Mouse (Mus musculus): ENCODE results near the gene Atg2a.

Gene Atg2a

GRCm38 (mm10) chr19:6241274-6242107 lies at the start of gene Atg2a:
Gene Atg2a, plus strand, starts transcription at chr19:6241668.
- ATAC-seq (ENCODE audit: low TSS enrichment) = peak; percentile 88

GRCm38 (mm10) chr19:6204265-6204664 lies 37.2 kb upstream of the Atg2a start:
- no peak for ATAC-seq (ENCODE audit: low TSS enrichment)

- ATAC-seq (ENCODE audit: low TSS enrichment) = no peak
These were observed 34.8 kb upstream of the Atg2a start for GRCm38 (mm10) chr19:6206716-6207115.

DNA sequence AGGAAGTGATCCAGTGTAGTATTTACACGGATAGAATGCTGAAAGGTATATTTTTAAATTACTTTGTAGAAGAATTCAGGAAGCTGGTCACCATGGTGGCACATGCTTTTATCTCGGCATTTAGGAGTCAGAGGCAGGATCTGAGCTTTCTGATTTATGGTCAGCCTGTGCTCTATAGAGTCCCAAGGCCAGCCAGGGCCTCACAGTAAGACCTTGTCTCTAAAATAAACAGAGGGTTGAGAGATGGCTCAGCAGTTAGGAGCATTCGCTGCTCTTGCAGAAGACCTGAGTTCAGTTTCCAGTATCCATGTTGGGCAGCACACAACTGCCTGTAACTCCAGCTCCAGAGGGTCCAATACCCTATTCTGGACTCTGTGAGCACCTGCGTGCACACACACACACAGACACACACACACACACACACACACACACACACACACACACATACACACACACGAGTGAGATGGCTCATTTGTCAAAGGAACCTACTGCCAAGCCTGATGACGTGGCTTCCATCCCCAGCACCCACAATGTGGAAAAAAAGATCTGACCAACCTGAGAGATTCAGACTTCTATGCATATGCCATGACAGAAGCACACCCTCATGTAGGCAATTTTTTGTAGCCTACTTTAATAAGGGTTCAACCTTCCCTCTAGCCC lies 25.3 kb upstream of the Atg2a start:
- ATAC-seq (ENCODE audit: low TSS enrichment) = no peak

GRCm38 (mm10) chr19:6218606-6219005 lies 22.9 kb upstream of the Atg2a start:
- no peak for ATAC-seq (ENCODE audit: low TSS enrichment)

DNA sequence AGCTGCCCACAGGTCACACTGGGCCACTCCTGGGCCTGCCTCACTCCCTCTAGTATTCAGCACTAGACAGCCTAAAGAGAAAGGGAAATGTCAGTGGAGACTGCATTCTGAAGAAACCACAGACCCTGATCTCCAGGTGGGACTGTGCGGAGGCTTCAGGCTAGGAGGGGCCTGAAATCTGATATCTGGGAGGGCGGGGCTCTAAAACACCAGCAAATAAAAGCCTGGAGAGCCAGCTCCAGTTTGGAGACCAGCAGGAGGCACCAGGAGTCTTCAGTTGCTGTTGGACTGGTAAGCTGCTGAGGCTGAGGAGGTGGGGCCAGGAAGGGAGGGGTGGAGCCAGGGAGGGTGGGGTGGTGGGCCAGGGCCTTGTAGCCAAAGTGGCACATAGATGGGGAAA lies 15.3 kb upstream of the Atg2a start, which contains the start of gene Gpha2:
Gpha2 (plus strand) TSS at position 246 of the 400 bp plus-strand sequence.
- no peak for ATAC-seq (ENCODE audit: low TSS enrichment)

DNA sequence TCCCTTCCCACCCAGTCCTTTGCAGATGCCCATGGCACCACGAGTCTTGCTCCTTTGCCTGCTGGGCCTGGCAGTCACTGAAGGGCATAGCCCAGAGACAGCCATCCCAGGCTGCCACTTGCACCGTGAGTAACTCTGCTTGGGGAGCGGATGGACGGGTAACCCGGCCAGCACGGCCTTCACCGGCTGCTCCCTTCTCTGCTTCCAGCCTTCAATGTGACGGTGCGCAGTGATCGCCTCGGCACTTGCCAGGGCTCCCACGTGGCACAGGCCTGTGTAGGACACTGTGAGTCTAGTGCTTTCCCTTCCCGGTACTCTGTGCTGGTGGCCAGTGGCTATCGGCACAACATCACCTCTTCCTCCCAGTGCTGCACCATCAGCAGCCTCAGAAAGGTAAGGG lies 14.7 kb upstream of the Atg2a start:
- no peak for ATAC-seq (ENCODE audit: low TSS enrichment)

GRCm38 (mm10) chr19:6227864-6228263 lies 13.6 kb upstream of the Atg2a start:
- ATAC-seq (ENCODE audit: low TSS enrichment) = no peak

DNA sequence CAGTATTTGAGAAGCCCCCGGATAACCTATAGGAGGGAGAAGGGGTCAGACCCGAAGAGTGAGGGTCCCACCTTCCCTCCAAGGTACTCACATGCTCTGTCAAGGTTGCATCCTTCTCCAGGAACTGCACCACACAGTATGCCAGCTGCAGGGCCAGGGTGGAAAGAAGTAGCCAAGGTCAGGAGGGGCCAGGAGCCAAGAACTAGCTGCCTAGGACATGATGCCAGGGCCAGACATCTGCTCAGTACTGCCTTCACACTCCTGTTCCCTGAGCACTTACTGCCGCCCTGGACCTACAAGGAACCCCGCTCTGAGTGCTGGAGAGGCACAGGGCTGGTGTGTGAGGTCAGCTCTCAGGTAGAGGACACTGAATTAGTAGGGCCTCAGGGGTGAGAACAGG lies 11.1 kb upstream of the Atg2a start:
- ATAC-seq (ENCODE audit: low TSS enrichment) = no peak

- no peak for ATAC-seq (ENCODE audit: low TSS enrichment)
These were observed 10.4 kb upstream of the Atg2a start for GRCm38 (mm10) chr19:6231036-6231435.

DNA sequence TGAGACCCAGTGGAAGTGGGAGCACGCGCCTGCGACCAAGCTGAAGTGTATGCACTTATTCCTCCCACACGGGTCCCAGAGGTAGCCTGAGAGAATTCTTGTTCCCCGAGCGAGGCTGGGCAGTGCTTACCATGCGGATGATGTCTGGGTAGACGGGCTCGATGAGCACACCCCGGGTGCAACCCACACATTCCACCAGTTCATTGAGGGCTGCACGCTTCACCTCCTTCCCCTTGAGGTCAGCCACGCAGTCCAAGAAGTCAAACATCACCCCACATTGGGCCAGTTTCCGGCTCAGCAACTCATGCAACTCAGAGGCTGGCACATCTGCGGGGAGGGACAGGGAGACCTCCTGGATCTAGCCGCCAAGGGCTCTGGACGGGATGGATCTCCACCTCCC lies 7.8 kb upstream of the Atg2a start:
- ATAC-seq (ENCODE audit: low TSS enrichment) = no peak

- no peak for ATAC-seq (ENCODE audit: low TSS enrichment)
These were observed 7.0 kb upstream of the Atg2a start for GRCm38 (mm10) chr19:6234337-6235083.

- ATAC-seq (ENCODE audit: low TSS enrichment) = peak; percentile 81
These were observed 6.1 kb upstream of the Atg2a start, which contains the start of gene Ppp2r5b for GRCm38 (mm10) chr19:6235084-6236052. Gene Ppp2r5b, minus strand, starts transcription at chr19:6235872.

GRCm38 (mm10) chr19:6236053-6236441 lies 5.4 kb upstream of the Atg2a start:
- peak; percentile 93 for ATAC-seq (ENCODE audit: low TSS enrichment)

DNA sequence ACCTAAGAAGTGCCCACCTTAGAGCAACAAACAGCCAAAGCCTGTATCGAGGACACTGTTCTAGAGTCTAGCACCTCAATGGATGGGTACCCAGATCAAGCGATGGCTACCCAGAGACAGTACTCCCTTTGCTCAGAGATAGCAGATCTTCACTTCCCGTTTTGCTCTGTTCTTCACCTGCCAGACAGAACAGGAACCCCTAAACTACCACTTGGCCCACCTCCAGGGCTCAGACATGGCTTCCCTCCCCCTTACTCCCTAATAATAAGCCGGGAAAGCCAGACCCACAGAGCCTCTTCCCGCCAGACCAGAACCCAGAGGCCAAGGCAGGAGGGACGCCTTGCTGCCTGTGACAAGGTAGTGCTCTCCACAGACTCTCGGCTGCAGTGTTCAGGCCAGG lies 4.6 kb upstream of the Atg2a start:
- ATAC-seq (ENCODE audit: low TSS enrichment) = no peak

DNA sequence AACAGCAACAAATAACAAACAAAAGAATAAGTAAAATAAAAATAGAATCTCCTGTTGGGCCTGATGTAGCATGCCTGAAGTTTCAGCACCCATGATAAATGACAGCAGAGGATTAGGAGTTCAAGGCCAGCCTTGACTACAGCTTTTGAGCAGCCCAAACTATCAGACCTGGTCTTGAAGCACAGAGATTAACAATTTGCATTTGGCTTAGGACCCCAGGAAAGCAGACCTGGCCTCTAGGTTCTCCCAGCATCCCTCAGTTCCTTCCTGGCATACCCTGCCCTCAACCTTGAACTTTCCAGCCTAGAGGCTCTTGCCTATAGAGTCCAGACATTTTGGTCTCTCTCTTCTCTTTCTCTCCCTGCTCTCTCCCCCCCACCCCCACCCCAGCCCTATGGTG lies 2.7 kb upstream of the Atg2a start:
- no peak for ATAC-seq (ENCODE audit: low TSS enrichment)

DNA sequence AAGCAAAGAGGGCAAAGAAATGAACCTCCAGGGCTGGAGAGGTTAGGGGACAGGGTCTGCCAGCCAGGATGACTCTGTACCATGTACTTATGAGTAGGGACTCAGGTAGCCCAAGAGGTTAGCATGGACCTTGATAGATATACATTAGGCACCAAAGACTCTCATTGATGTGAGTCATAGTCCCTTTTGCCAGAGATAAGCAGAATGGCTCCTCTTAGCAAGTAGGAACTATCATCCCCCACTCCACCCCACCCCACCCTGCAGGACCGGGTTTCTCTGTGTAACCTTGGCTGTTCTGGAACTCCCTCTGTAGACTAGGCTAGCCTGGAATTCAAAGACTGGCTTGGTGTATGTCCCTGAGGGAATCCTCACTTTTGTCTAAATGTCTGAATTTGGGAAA lies 1.3 kb upstream of the Atg2a start:
- ATAC-seq (ENCODE audit: low TSS enrichment) = no peak

DNA sequence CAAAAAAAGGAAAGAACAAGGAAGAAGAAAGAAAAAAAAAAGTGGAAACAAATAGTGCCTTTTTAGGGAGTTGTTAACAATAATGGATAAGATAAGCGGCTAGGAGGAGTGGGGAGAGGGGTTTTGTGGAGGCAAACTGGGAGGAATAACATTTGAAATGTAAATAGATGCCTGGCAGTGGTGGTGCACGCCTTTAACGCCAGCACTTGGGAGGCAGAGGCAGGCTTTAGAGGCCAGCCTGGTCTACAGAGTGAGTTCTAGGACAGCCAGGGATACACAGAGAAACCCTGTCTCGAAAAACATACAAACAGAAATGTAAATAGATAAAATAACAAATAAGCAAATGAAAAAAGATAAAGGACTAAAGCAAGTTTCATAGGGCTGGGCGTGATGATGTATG lies 743 bp upstream of the Atg2a start:
- ATAC-seq (ENCODE audit: low TSS enrichment) = no peak

DNA sequence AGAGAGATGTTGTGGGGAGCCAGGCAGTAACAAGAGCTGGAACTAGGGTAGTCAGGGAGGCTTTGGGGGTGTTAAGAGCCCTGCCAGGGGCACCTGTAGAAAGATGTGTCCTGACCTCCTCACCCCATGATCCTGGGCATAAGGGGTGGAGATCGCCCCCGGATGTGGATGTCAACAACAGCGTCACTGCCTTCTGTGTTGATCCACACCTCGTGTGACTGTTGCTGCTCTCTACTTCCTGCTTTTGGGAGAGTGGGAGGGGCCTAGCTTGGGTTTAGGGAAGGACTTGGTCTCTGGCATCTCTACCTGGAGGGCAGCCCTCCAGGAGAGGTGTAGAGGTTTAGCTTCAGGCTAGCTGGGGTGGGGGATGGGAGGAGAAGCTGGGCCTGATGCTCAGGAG lies 813 bp downstream of the Atg2a start:
- ATAC-seq (ENCODE audit: low TSS enrichment) = 0 out of 2 replicates have a peak, but pooled peaks have one; percentile 10

DNA sequence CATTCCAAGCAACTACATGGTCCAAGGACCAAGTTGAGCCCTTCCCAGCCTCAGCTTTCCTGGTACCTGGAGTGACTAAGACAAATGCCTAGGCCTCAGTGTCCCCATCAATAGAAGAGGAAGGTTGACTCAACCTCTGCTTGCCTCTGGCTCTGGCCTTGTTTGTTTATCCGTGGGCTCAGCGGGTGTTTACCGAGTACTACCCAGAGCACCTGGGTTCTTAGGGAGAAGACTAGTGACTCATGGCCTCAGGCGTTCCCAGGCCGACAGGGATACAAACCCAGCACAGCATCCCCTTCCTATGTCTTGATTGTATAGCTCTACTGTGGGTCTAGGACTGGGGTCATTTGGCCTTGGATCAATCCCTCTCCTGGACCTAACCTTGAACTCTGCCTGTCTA lies 1.8 kb downstream of the Atg2a start:
- no peak for ATAC-seq (ENCODE audit: low TSS enrichment)

- no peak for ATAC-seq (ENCODE audit: low TSS enrichment)
These were observed 4.3 kb downstream of the Atg2a start for GRCm38 (mm10) chr19:6245806-6246205.

All from frontal cortex, adult (tissue).